Mouse (Mus musculus): ENCODE data around the gene Nrf1.

The Nrf1 gene

GRCm38 (mm10) chr6:30047271-30048162 lies at the start of gene Nrf1:
Gene Nrf1, plus strand, starts transcription at chr6:30047988.
- WGBS = under 1% methylated on average over 78 of the region's 78 CpGs

DNA sequence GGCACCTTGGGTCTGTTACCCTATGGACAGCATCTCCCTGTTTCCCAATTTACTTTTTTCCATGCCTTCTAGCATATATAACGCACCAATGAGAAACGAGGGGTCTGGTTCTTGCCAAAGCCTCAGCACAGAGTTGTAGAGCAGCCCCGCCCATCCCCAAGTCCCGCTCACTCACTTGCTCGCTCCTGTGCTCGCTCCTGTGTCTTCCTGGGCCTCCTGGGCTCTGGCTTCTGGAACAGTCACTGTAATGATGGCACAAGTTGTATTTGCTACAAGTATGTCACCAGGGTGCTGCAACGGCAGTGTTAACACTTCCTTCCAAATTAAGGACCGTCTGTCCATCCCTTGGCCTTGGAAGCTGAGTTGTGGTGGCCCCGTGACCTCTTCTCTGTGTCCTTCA lies 49.6 kb upstream of the Nrf1 start:
- WGBS = 85% methylated on average over 9 of the region's 9 CpGs

DNA sequence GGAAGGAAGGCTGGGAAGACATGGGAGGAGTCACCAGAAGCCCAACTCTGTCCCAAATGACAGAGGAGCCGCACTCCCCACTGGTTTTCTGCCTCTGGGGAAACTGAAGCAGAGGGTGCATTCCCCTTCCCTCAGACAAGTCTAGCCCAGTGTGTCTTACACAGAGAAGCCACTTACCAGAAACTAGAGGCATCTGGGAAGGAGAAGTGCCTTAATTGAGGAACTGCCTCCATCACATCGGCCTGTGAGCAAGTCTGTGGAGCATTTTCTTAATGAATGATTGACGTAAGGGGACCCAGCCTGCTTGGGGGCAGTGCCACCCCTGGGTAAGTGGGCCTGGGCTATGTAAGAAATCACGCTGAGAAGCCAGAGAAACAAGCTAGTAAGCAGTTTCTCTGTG lies 49.0 kb upstream of the Nrf1 start:
- 84% methylated on average over 4 of the region's 4 CpGs for WGBS

DNA sequence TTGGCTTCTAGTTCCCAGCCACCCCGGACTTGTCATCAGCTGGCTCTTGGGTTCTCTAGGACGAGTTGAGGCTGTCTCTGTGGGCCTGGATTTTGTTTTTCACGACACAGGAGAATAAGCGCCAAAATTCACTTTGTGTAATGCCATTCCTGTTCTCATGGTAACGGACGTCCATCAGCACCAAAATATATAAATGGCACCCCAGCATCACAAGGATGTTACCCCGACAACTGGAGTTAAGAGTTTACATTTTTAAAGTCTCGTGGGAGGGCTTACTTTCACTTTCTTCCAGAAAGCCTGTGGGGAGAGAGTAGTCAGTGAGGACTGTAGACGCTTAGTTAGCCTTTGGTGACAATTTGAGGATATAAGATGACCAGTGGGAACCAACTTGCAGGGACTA lies 45.2 kb upstream of the Nrf1 start:
- WGBS = 48% methylated on average over 9 of the region's 9 CpGs

- WGBS = 77% methylated on average over 1 of the region's 1 CpGs
Observed at GRCm38 (mm10) chr6:30005851-30006250, 41.9 kb upstream of the Nrf1 start.

GRCm38 (mm10) chr6:30009204-30009603 lies 38.6 kb upstream of the Nrf1 start:
- WGBS = 82% methylated on average over 7 of the region's 7 CpGs

DNA sequence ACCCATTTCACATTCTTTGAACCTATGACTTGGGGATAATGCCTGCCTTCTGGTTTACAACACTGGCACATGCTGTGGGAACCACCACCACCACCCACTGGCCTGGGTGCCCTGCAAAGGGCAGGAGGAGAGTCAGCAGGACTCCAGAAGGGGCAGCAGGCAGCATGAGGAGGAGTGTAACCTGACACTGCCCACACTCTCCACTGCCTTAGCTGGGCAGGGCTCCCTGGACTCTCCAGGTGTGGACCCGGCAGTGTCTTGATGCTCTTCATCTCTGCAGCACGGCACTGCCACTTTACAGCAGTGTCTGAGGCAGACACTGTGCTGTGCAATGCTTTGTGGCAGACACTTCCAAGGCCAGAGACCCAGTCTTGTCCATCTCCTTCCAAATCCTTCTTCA lies 34.3 kb upstream of the Nrf1 start:
- 80% methylated on average over 2 of the region's 2 CpGs for WGBS

DNA sequence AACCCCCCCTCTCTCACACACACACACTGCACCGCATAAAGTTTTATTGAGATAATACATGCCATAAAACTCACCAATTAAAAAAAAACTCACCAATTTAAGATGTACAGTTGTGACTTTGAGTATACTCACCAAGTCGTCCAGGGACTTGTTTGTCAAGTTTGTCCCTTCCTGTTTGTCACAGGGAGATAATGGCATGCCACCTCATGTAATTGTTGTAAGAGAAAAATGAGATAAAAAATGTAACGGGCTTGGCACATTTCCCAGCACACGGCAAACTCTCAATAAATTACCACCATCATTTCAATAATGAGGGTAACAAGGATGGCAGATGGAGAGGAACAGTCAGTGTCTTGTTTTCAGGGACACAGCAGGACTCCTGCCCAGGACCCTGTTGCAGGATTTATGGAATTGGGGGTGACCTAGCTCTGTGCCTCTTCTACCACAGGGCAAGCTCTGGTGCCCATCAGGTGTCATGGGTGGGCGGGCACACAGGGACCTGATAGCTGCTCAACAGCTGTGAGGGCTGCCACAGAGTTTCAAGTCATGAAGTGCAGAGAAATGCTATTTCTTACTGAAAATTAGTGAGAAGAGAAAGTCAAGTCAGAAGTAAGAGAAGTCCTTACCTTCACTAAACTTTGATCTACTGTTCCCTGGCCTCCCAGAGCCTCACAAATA lies 33.5 kb upstream of the Nrf1 start:
- 69% methylated on average over 5 of the region's 5 CpGs for WGBS

- 97% methylated on average over 1 of the region's 1 CpGs for WGBS
Observed at GRCm38 (mm10) chr6:30021241-30021640, 26.5 kb upstream of the Nrf1 start.

- 78% methylated on average over 5 of the region's 5 CpGs for WGBS
Observed at GRCm38 (mm10) chr6:30021656-30022055, 26.1 kb upstream of the Nrf1 start.

DNA sequence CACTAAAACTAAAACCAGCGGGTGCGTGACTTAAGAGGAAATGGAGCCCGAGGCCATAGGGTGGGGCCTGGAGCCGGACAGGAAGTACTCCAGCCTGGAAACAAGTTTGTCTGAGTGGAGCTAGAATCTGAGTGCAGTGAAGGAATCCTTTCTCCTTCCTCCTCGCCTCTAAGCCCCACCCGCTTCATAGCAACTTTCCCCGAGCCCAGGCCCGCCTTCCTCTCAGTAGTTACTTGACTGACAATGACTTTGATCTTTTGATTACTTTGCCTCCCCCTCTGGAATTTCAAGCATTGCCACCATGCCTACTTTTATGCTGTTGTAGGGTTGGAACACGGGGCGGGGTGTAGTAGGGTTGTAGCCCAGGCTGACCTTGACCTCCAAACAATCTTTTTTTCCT lies 21.0 kb upstream of the Nrf1 start:
- 64% methylated on average over 10 of the region's 10 CpGs for WGBS

GRCm38 (mm10) chr6:30028358-30028757 lies 19.4 kb upstream of the Nrf1 start:
- 57% methylated on average over 4 of the region's 4 CpGs for WGBS

DNA sequence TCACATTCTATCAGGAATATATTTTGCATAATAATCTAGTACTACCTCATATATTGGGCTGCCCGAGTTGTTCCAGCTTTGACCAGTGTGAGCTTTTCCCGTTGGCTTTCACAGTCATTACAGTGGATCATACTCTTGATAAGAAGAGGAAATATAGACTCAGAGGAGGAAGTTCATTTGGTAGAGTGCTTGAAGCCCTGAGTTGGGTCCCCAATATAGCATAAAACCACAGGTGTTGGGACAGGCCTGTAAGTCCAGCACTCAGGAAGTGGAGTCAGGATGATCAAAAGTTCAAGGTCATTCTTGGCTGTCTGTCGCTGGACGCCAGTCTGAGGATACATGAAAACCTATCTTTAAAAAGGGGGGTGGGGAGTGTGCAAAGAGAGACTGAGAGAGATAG lies 12.7 kb upstream of the Nrf1 start:
- WGBS = 83% methylated on average over 4 of the region's 4 CpGs

DNA sequence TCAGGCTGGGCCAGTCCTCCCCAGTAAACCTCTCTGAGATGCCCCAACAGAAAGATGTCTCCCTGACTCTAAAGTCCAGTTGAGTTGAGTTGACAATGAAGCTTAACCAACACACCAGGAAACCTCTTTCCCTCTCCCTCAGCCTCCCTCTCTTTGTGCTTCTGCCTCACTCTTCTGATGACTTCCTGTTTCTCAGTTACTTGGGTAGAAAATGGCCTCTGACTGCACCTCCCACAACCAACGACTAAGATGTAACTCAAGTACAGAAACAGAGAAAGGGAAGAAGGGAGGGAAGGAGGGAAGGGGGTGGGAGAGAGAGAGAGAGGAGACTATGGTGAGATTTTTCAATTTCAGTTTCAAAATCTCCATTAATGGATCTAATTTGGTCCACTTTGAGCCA lies 6.3 kb upstream of the Nrf1 start:
- 30% methylated on average over 1 of the region's 1 CpGs for WGBS

GRCm38 (mm10) chr6:30042483-30042882 lies 5.3 kb upstream of the Nrf1 start:
- 57% methylated on average over 3 of the region's 3 CpGs for WGBS

DNA sequence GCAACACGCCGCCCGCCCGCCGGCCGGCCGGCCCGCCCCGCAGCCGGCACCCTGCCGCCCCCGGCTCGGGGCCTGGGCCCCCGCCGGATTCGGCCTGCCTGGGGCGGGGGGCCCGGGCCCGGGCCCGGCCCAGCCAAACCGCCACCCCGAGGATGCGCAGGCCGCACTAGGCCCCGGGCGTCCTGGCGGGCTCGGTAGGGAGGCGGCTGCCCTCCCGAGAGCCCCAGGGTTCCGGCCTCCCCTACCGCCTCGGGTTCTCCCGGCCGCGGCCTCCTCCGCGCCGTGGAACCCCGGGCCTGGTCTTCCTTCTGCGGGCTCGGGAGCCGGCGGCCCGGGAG lies 344 bp downstream of the Nrf1 start:
- 1% methylated on average over 43 of the region's 45 CpGs for WGBS

DNA sequence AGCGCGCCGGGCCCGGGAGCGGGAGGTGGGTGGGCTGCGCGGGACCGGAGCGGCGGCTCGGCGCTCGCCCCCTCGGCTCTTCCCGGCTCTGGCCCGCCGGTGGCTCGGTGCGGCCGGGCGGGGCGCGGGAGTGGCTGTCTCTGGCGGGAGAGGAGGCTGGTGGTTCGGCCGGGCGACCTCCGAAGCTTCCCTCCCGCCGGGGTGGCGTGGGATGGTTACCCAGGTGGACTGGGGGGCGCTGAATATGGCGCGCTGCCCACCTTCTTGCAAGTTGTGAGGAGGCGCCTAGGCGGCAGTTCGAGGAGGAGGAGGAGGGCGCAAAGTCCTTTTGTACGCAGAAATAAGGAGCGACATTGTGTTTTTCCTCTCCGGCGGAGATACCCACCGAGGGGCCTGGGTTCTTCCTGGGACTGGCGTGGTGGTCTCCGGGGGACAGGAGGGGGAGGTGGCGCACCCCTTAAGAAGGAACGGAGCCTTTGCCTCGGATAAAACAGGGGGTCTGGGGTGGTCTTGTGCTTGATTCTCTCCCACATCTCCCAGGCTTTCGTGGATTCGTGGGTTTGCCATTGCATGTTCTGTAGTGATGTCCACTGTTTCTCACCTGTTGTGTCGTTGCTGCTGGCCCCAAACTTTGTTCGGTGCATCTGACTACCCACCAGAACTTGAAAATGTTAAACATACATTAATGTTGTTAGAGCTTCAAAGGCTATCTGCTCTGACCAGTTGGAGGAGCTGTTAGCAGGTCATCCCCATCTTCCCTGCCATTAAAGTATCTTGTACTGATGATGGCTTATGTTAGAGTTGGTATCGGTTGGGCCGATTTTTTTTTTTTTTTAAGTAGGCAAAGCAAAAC lies 939 bp downstream of the Nrf1 start:
- WGBS = under 1% methylated on average over 53 of the region's 54 CpGs

DNA sequence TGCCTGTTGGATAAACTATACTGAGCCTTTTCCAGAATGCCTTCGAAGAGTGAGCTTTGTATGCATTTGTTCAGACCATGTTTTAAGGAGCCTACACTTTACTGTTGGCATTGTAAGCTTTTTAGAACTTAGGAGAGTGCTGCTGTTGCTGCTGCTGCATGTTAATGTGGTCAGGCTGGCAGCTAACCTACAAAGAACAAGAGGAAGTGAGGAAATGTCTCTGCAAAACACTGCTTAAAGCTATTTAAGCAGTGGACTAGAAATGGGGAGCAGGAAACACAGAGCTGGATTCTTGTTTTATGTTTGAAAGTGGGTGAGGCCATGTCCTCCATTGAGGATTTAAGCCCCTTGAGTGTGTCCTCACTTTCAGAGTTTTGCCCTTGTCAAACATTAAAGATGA lies 5.3 kb downstream of the Nrf1 start:
- WGBS = 23% methylated on average over 1 of the region's 1 CpGs

DNA sequence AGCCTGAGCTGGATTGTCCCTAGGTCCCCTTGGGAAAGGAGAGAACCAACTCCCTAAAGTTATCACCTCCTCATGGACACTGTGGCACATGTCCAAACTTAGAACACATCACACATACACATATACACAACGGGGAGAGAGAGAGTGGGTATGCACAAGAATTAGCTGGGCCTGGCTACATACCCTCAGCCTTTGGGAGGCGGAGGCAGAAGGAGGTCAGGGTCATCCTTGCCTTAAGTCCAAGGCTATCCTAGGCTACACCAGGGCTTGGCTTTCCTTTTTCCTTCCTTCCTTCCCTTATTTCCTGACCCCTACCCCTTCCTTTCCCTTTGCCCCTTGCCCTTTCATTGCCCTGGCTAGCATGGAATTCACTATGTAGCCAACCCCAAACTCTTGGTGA lies 14.8 kb downstream of the Nrf1 start:
- WGBS = 92% methylated on average over 2 of the region's 2 CpGs

- whole genome bisulfite sequencing = 84% methylated on average over 2 of the region's 2 CpGs
Observed at GRCm38 (mm10) chr6:30065369-30065768, 17.6 kb downstream of the Nrf1 start.

DNA sequence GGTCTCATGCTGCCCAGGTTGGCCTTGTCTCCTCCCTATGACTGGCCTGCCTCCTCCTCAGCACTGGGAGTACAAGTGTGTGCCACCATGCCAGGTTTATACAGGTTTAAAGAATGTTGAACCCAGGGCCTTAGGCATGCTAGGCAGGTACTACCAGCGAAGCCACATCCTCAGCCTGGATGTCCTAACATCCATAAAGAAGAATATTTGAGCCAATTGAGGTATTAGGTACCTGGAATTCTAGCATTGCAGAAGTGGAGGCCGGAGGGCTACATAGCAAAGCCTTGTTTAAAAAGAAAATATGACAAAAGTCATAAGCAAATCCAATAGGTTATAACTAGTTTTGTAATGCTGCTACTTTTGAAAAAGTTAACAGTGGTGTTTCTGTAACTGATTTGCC lies 19.0 kb downstream of the Nrf1 start:
- WGBS = 98% methylated on average over 2 of the region's 2 CpGs

GRCm38 (mm10) chr6:30072476-30072875 lies 24.7 kb downstream of the Nrf1 start:
- WGBS = 80% methylated on average over 3 of the region's 3 CpGs
